Mouse (Mus musculus) cerebellum, adult 2 months (tissue): ENCODE data around the gene Wasf1. TPM values are rescaled to one million over a fixed set of nuclear protein-coding genes. Genes with fewer than 3 reads are reported as not detected.

Experiments used
- DNase-seq, 2 experiments: peaks; one replicate each; pipeline ENCODE4 v3.0.0; 2021
- H3K27ac ChIP-seq: fragments of 200-500 bp; 2 replicates; pipeline ENCODE4 v1.5.1; 2012; ENCODE audit warnings: low read length, control low read depth, inconsistent platforms; ENCODE audit not compliant: insufficient read depth
- H3K27me3 ChIP-seq: fragments of 200-500 bp; 2 replicates; pipeline ENCODE4 v1.6.1; 2012; ENCODE audit warnings: inconsistent platforms, mild to moderate bottlenecking, low read length, moderate library complexity; ENCODE audit not compliant: control insufficient read depth, insufficient read depth
- H3K4me1 ChIP-seq: fragments of 200-500 bp; 2 replicates; pipeline ENCODE4 v1.6.1; 2011; ENCODE audit warnings: low read length; ENCODE audit not compliant: control insufficient read depth, insufficient read depth
- H3K4me3 ChIP-seq: fragments of 200-500 bp; replicated peaks from 2 replicates; pipeline ENCODE3; 2011; ENCODE audit warnings: mild to moderate bottlenecking, low read depth, low read length, control low read depth; ENCODE audit not compliant: insufficient read depth
- CTCF ChIP-seq: fragments of 200-500 bp; IDR thresholded peaks from 2 replicates; pipeline ENCODE4 v1.5.1; 2011; ENCODE audit warnings: low read depth, mild to moderate bottlenecking, control low read depth, low read length, moderate library complexity, borderline replicate concordance; ENCODE audit not compliant: insufficient read depth
- POLR2A ChIP-seq: fragments of 200-500 bp; IDR thresholded peaks from 2 replicates; pipeline ENCODE4 v1.6.1; 2011; ENCODE audit warnings: low read length, control low read depth, borderline replicate concordance; ENCODE audit not compliant: insufficient read depth
- WGBS: fragments of 180-500 bp; shearing (Covaris S2); methylation state at CpG from one replicate; pipeline ENCODE4 v1.1.7; 2018; 5-methylcytosine and 5-hydroxymethylcytosine counted together
- polyA plus RNA-seq: library from polyadenylated mRNA; depleted of rRNA; stranded (reverse); fragments of >200 nt; gene quantifications from 2 replicates; pipeline ENCODE4 v1.2.3, GENCODE M21; 2012; rRNA removed

Wasf1 gene
- polyA plus RNA-seq, 1 experiment, result 53.7 TPM

DNA sequence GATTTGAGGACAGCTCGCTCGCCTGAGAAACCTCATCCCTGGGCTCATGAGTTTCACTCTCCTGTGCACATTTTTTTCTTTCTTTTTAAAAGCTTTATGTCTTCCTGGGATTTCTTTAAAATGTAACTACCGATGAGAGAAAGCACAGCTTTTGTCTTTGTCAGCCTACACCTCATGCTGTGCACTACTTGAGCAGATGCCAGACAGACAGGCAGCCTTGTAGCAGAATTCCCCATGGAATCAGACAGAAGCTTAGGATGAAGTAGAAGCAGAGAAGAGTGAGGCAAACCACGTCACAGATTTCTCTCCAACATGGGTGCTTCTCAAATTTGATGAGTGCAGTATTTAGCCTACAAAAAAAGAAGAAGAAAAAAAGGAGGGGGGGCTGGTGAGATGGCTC lies 81.3 kb downstream of the Wasf1 start:
- WGBS, result 37% methylated on average over 4 of the region's 4 CpGs

DNA sequence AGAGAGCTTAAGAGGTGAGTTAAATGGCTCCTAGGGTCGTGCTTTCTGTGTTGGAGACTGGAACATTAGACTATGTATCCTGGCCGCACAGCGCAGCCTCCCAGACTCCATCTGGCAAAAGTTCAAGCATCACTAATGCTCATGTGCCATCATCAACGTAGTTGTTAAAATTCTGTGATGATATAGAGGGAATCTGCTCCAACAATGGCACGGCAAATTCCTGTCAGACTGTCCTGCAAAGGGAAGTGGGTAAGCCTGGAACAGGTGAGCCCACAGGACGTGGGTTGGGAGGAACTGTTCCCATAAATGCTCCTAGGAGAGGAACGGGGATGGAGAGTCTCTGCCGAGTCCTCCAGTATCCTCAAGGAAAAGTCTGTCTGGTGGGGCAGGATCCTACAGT lies 85.3 kb downstream of the Wasf1 start:
- Histone ChIP-seq H3K4me1 (peaks cover 5% of the 10 kb centered on the region; the same call in 1 of the 2 replicates), H3K4me3 (no peak overlapping the region), H3K27ac (no peak overlapping the region), H3K27me3 (no peaks in the 10 kb centered on the region; the same call in 1 of the 2 replicates)
- 62% methylated on average over 8 of the region's 8 CpGs for WGBS
- no peak for TF ChIP-seq CTCF
- TF ChIP-seq POLR2A, result no peak
- no peak for DNase-seq

More for the DNA sequence above, 81.3 kb downstream of the Wasf1 start:
- TF ChIP-seq POLR2A (no peak), CTCF (no peak)
- Histone ChIP-seq H3K27ac (no peak overlapping the region), H3K4me1 (peaks cover 3% of the 10 kb centered on the region; the same call in 1 of the 2 replicates), H3K27me3 (no peaks in the 10 kb centered on the region), H3K4me3 (no peak overlapping the region)
- peak; percentile 27 to 34 for DNase-seq

- DNase-seq, result peak; percentile 56
- 6% methylated on average over 16 of the region's 16 CpGs for WGBS
- H3K4me3 ChIP-seq, result peak overlapping the region; percentile 46
Observed at GRCm38 (mm10) chr10:40969372-40970033, 86.2 kb downstream of the Wasf1 start.

DNA sequence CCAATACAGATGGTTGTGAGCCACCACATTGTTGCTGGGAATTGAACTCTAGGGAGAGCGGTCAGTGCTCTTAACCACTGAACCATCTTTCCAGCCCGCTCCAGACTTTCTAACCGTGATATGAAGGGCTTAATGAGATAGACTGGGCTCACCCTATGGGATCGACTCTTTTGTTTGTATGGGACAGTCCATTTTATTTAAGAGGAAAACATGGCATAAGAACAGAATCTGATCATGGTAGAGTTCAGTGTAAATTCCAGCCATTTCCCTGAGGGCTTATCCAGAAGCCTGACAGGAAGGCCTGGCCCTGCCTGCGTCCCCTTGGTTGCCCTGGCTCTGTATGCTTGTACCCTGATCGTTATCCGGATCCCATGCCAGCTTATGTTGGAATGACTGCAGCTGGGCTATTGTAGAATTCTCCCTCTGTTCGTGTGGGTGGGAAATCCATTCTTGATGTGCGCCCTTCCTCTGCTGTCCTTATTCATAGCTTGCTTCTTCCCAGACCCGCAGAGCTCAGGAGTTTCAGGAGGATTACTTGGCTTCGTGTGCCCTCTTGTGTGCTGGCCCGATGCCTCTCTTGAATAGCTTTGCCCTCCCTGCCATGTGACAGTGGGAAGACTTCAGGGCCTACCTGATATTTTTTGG lies 87.4 kb downstream of the Wasf1 start:
- H3K27me3 ChIP-seq, result no peaks in the 10 kb centered on the region; the same call in 1 of the 2 replicates
- whole genome bisulfite sequencing, result 56% methylated on average over 12 of the region's 12 CpGs
- peak in 1 of 2 experiments; percentile 20 for DNase-seq

More at GRCm38 (mm10) chr10:40969372-40970033, 86.2 kb downstream of the Wasf1 start:
- Histone ChIP-seq H3K4me1 (peaks cover 5% of the 10 kb centered on the region; the same call in 1 of the 2 replicates), H3K27ac (no peak overlapping the region), H3K27me3 (no peaks in the 10 kb centered on the region; the same call in 1 of the 2 replicates)
- TF ChIP-seq POLR2A (no peak), CTCF (no peak)

GRCm38 (mm10) chr10:40971256-40971655 lies 88.0 kb downstream of the Wasf1 start:
- H3K27me3 ChIP-seq, result no peaks in the 10 kb centered on the region; the same call in 1 of the 2 replicates
- no peak overlapping the region for H3K27ac ChIP-seq
- no peak for TF ChIP-seq CTCF
- TF ChIP-seq POLR2A, result no peak
- H3K4me3 ChIP-seq, result no peak overlapping the region
- H3K4me1 ChIP-seq, result peaks cover 5% of the 10 kb centered on the region; the same call in 1 of the 2 replicates
- no peak for DNase-seq
- 59% methylated on average over 5 of the region's 5 CpGs for WGBS

More for the DNA sequence above, 87.4 kb downstream of the Wasf1 start:
- H3K4me1 ChIP-seq, result peaks cover 5% of the 10 kb centered on the region; the same call in 1 of the 2 replicates
- no peak overlapping the region for H3K27ac ChIP-seq
- no peak overlapping the region for H3K4me3 ChIP-seq
- TF ChIP-seq POLR2A (no peak), CTCF (peak; percentile 47; the same call in 1 of the 2 replicates)

GRCm38 (mm10) chr10:40983761-40984160 lies 100.5 kb downstream of the Wasf1 start:
- no peaks in the 10 kb centered on the region for H3K27me3 ChIP-seq
- no peak overlapping the region for H3K4me3 ChIP-seq
- DNase-seq, result no peak
- no peak for TF ChIP-seq POLR2A
- TF ChIP-seq CTCF, result no peak
- no peak overlapping the region for H3K27ac ChIP-seq
- H3K4me1 ChIP-seq, result no peaks in the 10 kb centered on the region; the same call in 1 of the 2 replicates

- Histone ChIP-seq H3K4me1 (no peaks in the 10 kb centered on the region; the same call in 1 of the 2 replicates), H3K27me3 (no peaks in the 10 kb centered on the region), H3K4me3 (no peak overlapping the region), H3K27ac (no peak overlapping the region)
- no peak for TF ChIP-seq CTCF
- TF ChIP-seq POLR2A, result no peak
- no peak for DNase-seq
- WGBS, result 53% methylated on average over 3 of the region's 3 CpGs
Observed at GRCm38 (mm10) chr10:40984600-40984999, 101.3 kb downstream of the Wasf1 start.

GRCm38 (mm10) chr10:40985350-40985749 lies 102.1 kb downstream of the Wasf1 start:
- no peaks in the 10 kb centered on the region for H3K27me3 ChIP-seq
- TF ChIP-seq CTCF (no peak), POLR2A (no peak)
- WGBS, result 14% methylated on average over 11 of the region's 13 CpGs
- no peak overlapping the region for H3K4me3 ChIP-seq
- no peak for DNase-seq
- no peaks in the 10 kb centered on the region; the same call in 1 of the 2 replicates for H3K4me1 ChIP-seq
- H3K27ac ChIP-seq, result no peak overlapping the region

Other genes starting within 250 kb of the Wasf1 start
- gene Mettl24, start 200.2 kb upstream of the Wasf1 start, polyA plus RNA-seq, result 0.62 and 0.76 TPM in 2 replicates
- gene Cdc40, start 164 bp upstream of the Wasf1 start, polyA plus RNA-seq, result 20.6 and 24.1 TPM in 2 replicates
- gene Gpr6, start 188.8 kb downstream of the Wasf1 start, polyA plus RNA-seq, result 0.07 and 0.17 TPM in 2 replicates